Mouse (Mus musculus): ENCODE measurements at regions not wholly inside any gene's neighbourhood (a gene's known extent, or its start where the extent isn't known, plus 50 kb on each side); places are given as distances from the start of the nearest gene placed in this dataset.

GRCm38 (mm10) chr10:53852091-53852490, 101.2 kb upstream of the Fam184a start:
- no peak overlapping the region for H3K4me3 ChIP-seq
- no peak for ATAC-seq (replicated peaks)
- H3K4me1 ChIP-seq, result no peaks in the 10 kb centered on the region
- 76% methylated on average over 1 of the region's 1 CpGs for WGBS
- H3K36me3 ChIP-seq, result no peaks in the 10 kb centered on the region
- no peak overlapping the region for H3K4me2 ChIP-seq (replicated peaks)
- H3K27ac ChIP-seq (replicated peaks), result no peak overlapping the region
- no peaks in the 10 kb centered on the region for H3K9me3 ChIP-seq
- no peak overlapping the region for H3K9ac ChIP-seq (replicated peaks)
- no peaks in the 10 kb centered on the region for H3K27me3 ChIP-seq

- no peak for ATAC-seq (replicated peaks)
- no peak overlapping the region for H3K9ac ChIP-seq (replicated peaks)
- no peak overlapping the region for H3K4me3 ChIP-seq
- no peaks in the 10 kb centered on the region for H3K4me1 ChIP-seq
- no peaks in the 10 kb centered on the region for H3K9me3 ChIP-seq
- 79% methylated on average over 4 of the region's 4 CpGs for WGBS
- H3K27ac ChIP-seq (replicated peaks), result no peak overlapping the region
- no peak overlapping the region for H3K4me2 ChIP-seq (replicated peaks)
- H3K36me3 ChIP-seq, result no peaks in the 10 kb centered on the region
- H3K27me3 ChIP-seq, result no peaks in the 10 kb centered on the region
Observed at GRCm38 (mm10) chr10:53850568-53850967, 99.6 kb upstream of the Fam184a start.

- Histone ChIP-seq H3K27me3 (no peaks in the 10 kb centered on the region), H3K4me1 (0 out of 2 replicates have a peak, but pooled peaks cover 5% of the 10 kb centered on the region), H3K9ac (replicated peaks) (no peak overlapping the region), H3K36me3 (no peaks in the 10 kb centered on the region), H3K4me3 (no peak overlapping the region), H3K27ac (replicated peaks) (no peak overlapping the region), H3K4me2 (replicated peaks) (no peak overlapping the region), H3K9me3 (no peaks in the 10 kb centered on the region)
- no peak for ATAC-seq (replicated peaks)
- 78% methylated on average over 2 of the region's 2 CpGs for whole genome bisulfite sequencing
Observed at GRCm38 (mm10) chr10:53813244-53813620, 62.3 kb upstream of the Fam184a start.

GRCm38 (mm10) chr10:53812597-53813243, 61.8 kb upstream of the Fam184a start:
- no peak overlapping the region for H3K27ac ChIP-seq (replicated peaks)
- no peaks in the 10 kb centered on the region for H3K9me3 ChIP-seq
- 0 out of 2 replicates have a peak overlapping the region, but pooled peaks have one; percentile 3 for H3K4me2 ChIP-seq (replicated peaks)
- H3K36me3 ChIP-seq, result no peaks in the 10 kb centered on the region
- H3K9ac ChIP-seq (replicated peaks), result no peak overlapping the region
- H3K27me3 ChIP-seq, result no peaks in the 10 kb centered on the region
- 26% methylated on average over 7 of the region's 7 CpGs for WGBS
- H3K4me3 ChIP-seq, result no peak overlapping the region
- 0 out of 2 replicates have a peak, but pooled peaks cover 5% of the 10 kb centered on the region for H3K4me1 ChIP-seq
- ATAC-seq (replicated peaks), result 0 out of 2 replicates have a peak, but pooled peaks have one; percentile 63

GRCm38 (mm10) chr10:53811904-53812596, 61.1 kb upstream of the Fam184a start:
- H3K27ac ChIP-seq (replicated peaks), result no peak overlapping the region
- no peak overlapping the region for H3K9ac ChIP-seq (replicated peaks)
- 67% methylated on average over 14 of the region's 14 CpGs for WGBS
- peak; percentile 69 for ATAC-seq (replicated peaks)
- no peaks in the 10 kb centered on the region for H3K9me3 ChIP-seq
- 0 out of 2 replicates have a peak overlapping the region, but pooled peaks have one; percentile 3 for H3K4me2 ChIP-seq (replicated peaks)
- 0 out of 2 replicates have a peak, but pooled peaks cover 5% of the 10 kb centered on the region for H3K4me1 ChIP-seq
- no peak overlapping the region for H3K4me3 ChIP-seq
- H3K36me3 ChIP-seq, result no peaks in the 10 kb centered on the region
- H3K27me3 ChIP-seq, result no peaks in the 10 kb centered on the region

- no peak overlapping the region for H3K4me3 ChIP-seq
- no peak for ATAC-seq (replicated peaks)
- WGBS, result 57% methylated on average over 8 of the region's 8 CpGs
Observed at GRCm38 (mm10) chr10:53806697-53807096, 55.8 kb upstream of the Fam184a start.

GRCm38 (mm10) chr10:53801048-53801641, 50.2 kb upstream of the Fam184a start:
- H3K4me3 ChIP-seq, result no peak overlapping the region
- no peaks in the 10 kb centered on the region for H3K36me3 ChIP-seq
- H3K4me2 ChIP-seq (replicated peaks), result no peak overlapping the region
- H3K4me1 ChIP-seq, result no peaks in the 10 kb centered on the region
- WGBS, result 68% methylated on average over 7 of the region's 7 CpGs
- no peaks in the 10 kb centered on the region for H3K27me3 ChIP-seq
- H3K9me3 ChIP-seq, result no peaks in the 10 kb centered on the region
- H3K27ac ChIP-seq (replicated peaks), result no peak overlapping the region
- H3K9ac ChIP-seq (replicated peaks), result no peak overlapping the region
- no peak for ATAC-seq (replicated peaks)

More at GRCm38 (mm10) chr10:53806697-53807096, 55.8 kb upstream of the Fam184a start:
- no peaks in the 10 kb centered on the region for H3K4me1 ChIP-seq
- no peaks in the 10 kb centered on the region for H3K9me3 ChIP-seq
- H3K4me2 ChIP-seq (replicated peaks), result no peak overlapping the region
- no peaks in the 10 kb centered on the region for H3K27me3 ChIP-seq
- no peaks in the 10 kb centered on the region for H3K36me3 ChIP-seq
- H3K9ac ChIP-seq (replicated peaks), result no peak overlapping the region
- no peak overlapping the region for H3K27ac ChIP-seq (replicated peaks)

Measured in forebrain, embryonic 15.5 days (tissue).